Mouse (Mus musculus): ENCODE measurements around the gene Flt3l.

- no peak for TF ChIP-seq CTCF (IDR thresholded peaks at IDR 0.05; ENCODE audit: control insufficient read depth, insufficient read depth, insufficient read length)
- TF ChIP-seq MYOD1 (IDR thresholded peaks at IDR 0.05; ENCODE audit: control insufficient read depth, insufficient read length, low read depth): no peak
- no peak for TF ChIP-seq MAX (IDR thresholded peaks at IDR 0.05)
- TF ChIP-seq USF1 (IDR thresholded peaks at IDR 0.05; ENCODE audit: low read depth): no peak
- no peak for TF ChIP-seq FOSL1 (IDR thresholded peaks at IDR 0.05; ENCODE audit: insufficient read depth, low read length, poor library complexity, severe bottlenecking)
- TF ChIP-seq MYOG (IDR thresholded peaks at IDR 0.05; ENCODE audit: control insufficient read depth, extremely low read depth, insufficient read length): no peak
- no peak for TF ChIP-seq CEBPB (IDR thresholded peaks at IDR 0.05; ENCODE audit: low read depth)
These were observed 24.6 kb upstream of the Flt3l start for GRCm38 (mm10) chr7:45160866-45161265.
